ENCODE assay signal across 26 mouse cellular contexts in genomic region chr12:109896906-109897305, GRCm38 (mm10).
DNase-seq lines count a peak whose midpoint lies in the region; ATAC-seq and TF ChIP-seq lines count a peak whose summit lies in the region.
"Had no signal": no experiment of that assay in that cellular context is flagged by ENCODE, and none has a peak within 500 bp of the region (broad histone marks: within the 10 kb centered on the region; RNA-seq: fewer than 3 reads in every experiment).

No protein-coding gene starts in this region.

- no peak for ATAC-seq in kidney, embryonic 16.5 days (ENCODE audit: low FRiP score, low TSS enrichment)
- ATAC-seq in limb, embryonic 15.5 days (ENCODE audit: insufficient number of reproducible peaks, low FRiP score, low TSS enrichment, low read depth) = no peak
- ATAC-seq: forebrain, postnatal 0 days; hindbrain, postnatal 0 days; intestine, embryonic 15.5 days had no signal

- H3K27ac ChIP-seq in kidney, adult 2 months (ENCODE audit: insufficient read depth, low read depth, low read length) = no peak overlapping the region
- no peak overlapping the region for H3K27ac ChIP-seq in kidney, embryonic 16.5 days (ENCODE audit: low read length)
- 0 out of 2 replicates have a peak overlapping the region, but pooled peaks have one; percentile 6 for H3K27ac ChIP-seq in limb, embryonic 15.5 days
- H3K27ac ChIP-seq: forebrain, embryonic 12.5 days; heart, embryonic 13.5 days; hindbrain, embryonic 12.5 days; hindbrain, postnatal 0 days; intestine, embryonic 15.5 days; liver, embryonic 15.5 days; lung, embryonic 15.5 days; midbrain, embryonic 10.5 days; neural tube, embryonic 12.5 days had no signal

- 68% methylated on average over 10 of the region's 10 CpGs for WGBS in kidney, adult 2 months
- WGBS in kidney, embryonic 16.5 days = 86% methylated on average over 10 of the region's 10 CpGs
- WGBS in limb, embryonic 15.5 days = 51% methylated on average over 10 of the region's 10 CpGs

- H3K9me3 ChIP-seq in kidney, embryonic 16.5 days (ENCODE audit: low read length) = no peaks in the 10 kb centered on the region
- no peaks in the 10 kb centered on the region for H3K9me3 ChIP-seq in limb, embryonic 15.5 days
- H3K9me3 ChIP-seq: forebrain, embryonic 12.5 days; heart, embryonic 13.5 days; hindbrain, embryonic 12.5 days; intestine, embryonic 15.5 days; lung, embryonic 15.5 days; midbrain, embryonic 10.5 days had no signal

- H3K27me3 ChIP-seq in kidney, adult 2 months (replicated peaks; ENCODE audit: control insufficient read depth, insufficient read depth, low read length) = no peaks in the 10 kb centered on the region
- no peaks in the 10 kb centered on the region for H3K27me3 ChIP-seq in kidney, embryonic 16.5 days (ENCODE audit: insufficient read depth, low read length)
- no peaks in the 10 kb centered on the region for H3K27me3 ChIP-seq in limb, embryonic 15.5 days
- H3K27me3 ChIP-seq: forebrain, embryonic 12.5 days; heart, embryonic 13.5 days; hindbrain, embryonic 12.5 days; intestine, embryonic 15.5 days; liver, embryonic 15.5 days; lung, embryonic 15.5 days; neural tube, embryonic 12.5 days had no signal

- DNase-seq in kidney, adult 2 months = peak; percentile 47
- DNase-seq in adrenal gland, adult 2 months = peak; percentile 59
- DNase-seq in adrenal gland, postnatal 25 days = peak; percentile 20
- no peak for DNase-seq in left cerebral cortex, postnatal 25 days (ENCODE audit: low spot score in 2 of 2)
- no peak for DNase-seq in yolk sac, embryonic 10.5 days (ENCODE audit: low spot score)
- DNase-seq: cerebellum, adult 18-20 months; cerebellum, postnatal 10 days; forebrain, postnatal 0 days; gastrocnemius, postnatal 10 days; heart, postnatal 10 days; kidney, postnatal 25 days; liver; right cerebral cortex, adult 18-20 months; thymus, postnatal 14 days had no signal

- peaks cover 8% of the 10 kb centered on the region for H3K4me1 ChIP-seq in kidney, adult 2 months (ENCODE audit: control insufficient read depth, insufficient read depth, low read length)
- H3K4me1 ChIP-seq in kidney, embryonic 16.5 days (ENCODE audit: insufficient read depth, low read length) = no peaks in the 10 kb centered on the region
- peaks cover 58% of the 10 kb centered on the region for H3K4me1 ChIP-seq in limb, embryonic 15.5 days
- H3K4me1 ChIP-seq: heart, embryonic 13.5 days; hindbrain, embryonic 12.5 days; liver, embryonic 15.5 days; lung, embryonic 15.5 days; neural tube, embryonic 12.5 days had no signal

- no peak overlapping the region for H3K4me2 ChIP-seq in kidney, embryonic 16.5 days (replicated peaks; ENCODE audit: low read depth, low read length)
- no peak overlapping the region for H3K4me2 ChIP-seq in limb, embryonic 15.5 days
- H3K4me2 ChIP-seq: forebrain, embryonic 12.5 days; heart, embryonic 13.5 days; hindbrain, embryonic 12.5 days; intestine, embryonic 15.5 days; liver, embryonic 15.5 days; lung, embryonic 15.5 days; neural tube, embryonic 12.5 days had no signal

- intact Hi-C loops in left cerebral cortex, postnatal 25 days (cut with DNase I) = no loop called here

- TF ChIP-seq CTCF in kidney, adult 2 months (conservative IDR thresholded peaks at IDR 0.05; ENCODE audit: insufficient read depth, insufficient read length, low read depth, low read length) = no peak

- H3K4me3 ChIP-seq in kidney, adult 2 months (ENCODE audit: insufficient read depth, low read depth, low read length) = no peak overlapping the region
- no peak overlapping the region for H3K4me3 ChIP-seq in kidney, embryonic 16.5 days (ENCODE audit: low read length)
- H3K4me3 ChIP-seq in limb, embryonic 15.5 days = no peak overlapping the region
- H3K4me3 ChIP-seq: forebrain, embryonic 12.5 days; heart, embryonic 13.5 days; hindbrain, embryonic 12.5 days; intestine, embryonic 15.5 days; liver, embryonic 15.5 days; lung, embryonic 15.5 days; midbrain, embryonic 10.5 days; myocyte; neural tube, embryonic 12.5 days had no signal

- no peaks in the 10 kb centered on the region for H3K36me3 ChIP-seq in kidney, adult 2 months (ENCODE audit: control insufficient read depth, insufficient read depth, low read length)
- no peaks in the 10 kb centered on the region for H3K36me3 ChIP-seq in kidney, embryonic 16.5 days (ENCODE audit: insufficient read depth, low read length)
- no peaks in the 10 kb centered on the region for H3K36me3 ChIP-seq in limb, embryonic 15.5 days
- H3K36me3 ChIP-seq: forebrain, embryonic 12.5 days; heart, embryonic 13.5 days; hindbrain, embryonic 12.5 days; intestine, embryonic 15.5 days; liver, embryonic 15.5 days; lung, embryonic 15.5 days; midbrain, embryonic 10.5 days; neural tube, embryonic 12.5 days had no signal

- H3K9ac ChIP-seq in kidney, embryonic 16.5 days (replicated peaks; ENCODE audit: low read length) = no peak overlapping the region
- H3K9ac ChIP-seq in limb, embryonic 15.5 days = no peak overlapping the region
- H3K9ac ChIP-seq: forebrain, embryonic 12.5 days; forebrain, postnatal 0 days; heart, embryonic 13.5 days; hindbrain, embryonic 12.5 days; intestine, embryonic 15.5 days; liver, embryonic 15.5 days; lung, embryonic 15.5 days; neural tube, embryonic 12.5 days had no signal

- no peak for TF ChIP-seq POLR2A in kidney, adult 2 months (IDR thresholded peaks at IDR 0.05; ENCODE audit: low read depth, low read length)

Comparison
In these comparisons a context has a peak if more than half of its experiments do, and no peak if none do; other contexts are left out.
1. DNase-seq: peak in kidney, adult 2 months (single experiment), adrenal gland, adult 2 months (single experiment) and adrenal gland, postnatal 25 days (single experiment); none in left cerebral cortex, postnatal 25 days (0 of 2) and yolk sac, embryonic 10.5 days (single experiment).